Mouse (Mus musculus) liver, embryonic 14.5 days (tissue): ENCODE results near the gene Slc25a25. TPM values are rescaled to one million over a fixed set of nuclear protein-coding genes. Genes with fewer than 3 reads are reported as not detected.

Experiments used
- ATAC-seq: fragments of 200-750 bp; cut with Nextera tagmentation; 2 replicates; pipeline ENCODE4 v1.8.0; 2017; ENCODE audit warnings: moderate number of reproducible peaks, mild to moderate bottlenecking, moderate library complexity; ENCODE audit not compliant: insufficient read depth
- DNase-seq, 3 experiments: peaks; one replicate each; pipeline ENCODE4 v3.0.0-alpha.2; 2012 to 2013; ENCODE audit warnings: low read depth in 3 of 3, low spot score in 3 of 3
- H3K27ac ChIP-seq: fragments of 300-500 bp; sonication (generic); 2 replicates; pipeline ENCODE4 v1.5.1; 2014; ENCODE audit warnings: moderate library complexity, mild to moderate bottlenecking, control low read depth, inconsistent platforms
- H3K27me3 ChIP-seq: fragments of 300-500 bp; sonication (generic); 2 replicates; pipeline ENCODE4 v1.6.1; 2014; ENCODE audit warnings: mild to moderate bottlenecking, low read length, moderate library complexity; ENCODE audit not compliant: control insufficient read depth, insufficient read depth
- H3K36me3 ChIP-seq: fragments of 300-500 bp; sonication (generic); replicated peaks from 2 replicates; pipeline ENCODE4 v1.6.1; 2014; ENCODE audit warnings: low read depth; ENCODE audit not compliant: control insufficient read depth, insufficient read depth
- H3K4me1 ChIP-seq, 2 experiments: fragments of 200-500 bp in 1 of 2; fragments of 300-500 bp in 1 of 2; sonication (generic) in 1 of 2; replicated peaks; 2 replicates each; pipeline ENCODE4 v1.6.1; 2012 to 2014; ENCODE audit warnings: antibody characterized with exemption in 1 of 2, inconsistent platforms in 1 of 2, low read length in 1 of 2; ENCODE audit not compliant: control insufficient read depth in 2 of 2, insufficient read depth in 2 of 2
- H3K4me2 ChIP-seq: fragments of 300-500 bp; sonication (generic); 2 replicates; pipeline ENCODE4 v1.6.1; 2014; ENCODE audit warnings: low read depth, mild to moderate bottlenecking, control low read depth, moderate library complexity
- H3K4me3 ChIP-seq, 2 experiments: fragments of 200-500 bp in 1 of 2; fragments of 300-500 bp in 1 of 2; sonication (generic) in 1 of 2; 2 replicates each; pipeline ENCODE4 v1.5.1; 2012 to 2014; ENCODE audit warnings: low read depth in 2 of 2, low read length in 2 of 2, mild to moderate bottlenecking in 2 of 2, control low read depth in 1 of 2, inconsistent platforms in 1 of 2, moderate library complexity in 1 of 2; ENCODE audit not compliant: insufficient read depth in 1 of 2
- H3K9ac ChIP-seq: fragments of 300-500 bp; sonication (generic); replicated peaks from 2 replicates; pipeline ENCODE4 v1.6.1; 2014; ENCODE audit warnings: mild to moderate bottlenecking, control low read depth, moderate library complexity
- H3K9me3 ChIP-seq: fragments of 300-500 bp; sonication (generic); 2 replicates; pipeline ENCODE4 v1.6.1; 2016; ENCODE audit warnings: low read length, mixed read lengths; ENCODE audit not compliant: control insufficient read depth
- CTCF ChIP-seq: IDR thresholded peaks from 2 replicates; pipeline ENCODE4 v1.5.1; 2016; ENCODE audit warnings: antibody characterized with exemption, low read depth, control low read depth
- EP300 ChIP-seq: IDR thresholded peaks from 2 replicates; pipeline ENCODE4 v1.6.1; 2016; ENCODE audit warnings: antibody characterized with exemption, low read depth
- WGBS: fragments of 180-500 bp; shearing (Covaris S2); extraction: QIAGEN DNeasy Blood & Tissue Kit; methylation state at CpG from one replicate; pipeline ENCODE4 v1.1.7; 2014; ENCODE audit not compliant: insufficient replicate concordance; 5-methylcytosine and 5-hydroxymethylcytosine counted together
- polyA plus RNA-seq, 2 experiments: library from polyadenylated mRNA; depleted of rRNA in 1 of 2; stranded (reverse) in 1 of 2; unstranded in 1 of 2; fragments of >200 nt; fragmentation: Nextera tagmentation in 1 of 2; extraction: Ambion mirVana in 1 of 2; gene quantifications; 2 replicates each; pipeline versions ENCODE4 v1.2.1 to v1.2.3; 2012 to 2014

The Slc25a25 gene
- polyA plus RNA-seq, 2 experiments, result 5.5 to 6.0 TPM

GRCm38 (mm10) chr2:32415801-32416200, 35.4 kb downstream of the Slc25a25 start:
- Histone ChIP-seq H3K4me3 (no peak overlapping the region), H3K27me3 (no peaks in the 10 kb centered on the region), H3K4me2 (no peak overlapping the region), H3K9ac (no peak overlapping the region), H3K36me3 (peaks cover 19% of the 10 kb centered on the region), H3K9me3 (no peaks in the 10 kb centered on the region), H3K27ac (no peak overlapping the region), H3K4me1 (peaks cover 0 to 6% of the 10 kb centered on the region in 2 experiments; a peak in 1 of 4 replicates)
- 85% methylated on average over 12 of the region's 12 CpGs for WGBS
- ATAC-seq (no peak), DNase-seq (no peak)
- no peak for TF ChIP-seq CTCF

- H3K9me3 ChIP-seq, result no peaks in the 10 kb centered on the region
- H3K4me3 ChIP-seq, result no peak overlapping the region
- no peak overlapping the region for H3K9ac ChIP-seq
- peaks cover 19% of the 10 kb centered on the region for H3K36me3 ChIP-seq
- DNase-seq, result no peak
- 51% methylated on average over 5 of the region's 5 CpGs for WGBS
- TF ChIP-seq EP300, result no peak
- no peak for TF ChIP-seq CTCF
- peaks cover 0 to 6% of the 10 kb centered on the region in 2 experiments; a peak in 1 of 4 replicates for H3K4me1 ChIP-seq
- no peak overlapping the region for H3K27ac ChIP-seq
- no peak for ATAC-seq
- H3K4me2 ChIP-seq, result no peak overlapping the region
- no peaks in the 10 kb centered on the region for H3K27me3 ChIP-seq
Measured at GRCm38 (mm10) chr2:32413936-32414335, 37.3 kb downstream of the Slc25a25 start.

DNA sequence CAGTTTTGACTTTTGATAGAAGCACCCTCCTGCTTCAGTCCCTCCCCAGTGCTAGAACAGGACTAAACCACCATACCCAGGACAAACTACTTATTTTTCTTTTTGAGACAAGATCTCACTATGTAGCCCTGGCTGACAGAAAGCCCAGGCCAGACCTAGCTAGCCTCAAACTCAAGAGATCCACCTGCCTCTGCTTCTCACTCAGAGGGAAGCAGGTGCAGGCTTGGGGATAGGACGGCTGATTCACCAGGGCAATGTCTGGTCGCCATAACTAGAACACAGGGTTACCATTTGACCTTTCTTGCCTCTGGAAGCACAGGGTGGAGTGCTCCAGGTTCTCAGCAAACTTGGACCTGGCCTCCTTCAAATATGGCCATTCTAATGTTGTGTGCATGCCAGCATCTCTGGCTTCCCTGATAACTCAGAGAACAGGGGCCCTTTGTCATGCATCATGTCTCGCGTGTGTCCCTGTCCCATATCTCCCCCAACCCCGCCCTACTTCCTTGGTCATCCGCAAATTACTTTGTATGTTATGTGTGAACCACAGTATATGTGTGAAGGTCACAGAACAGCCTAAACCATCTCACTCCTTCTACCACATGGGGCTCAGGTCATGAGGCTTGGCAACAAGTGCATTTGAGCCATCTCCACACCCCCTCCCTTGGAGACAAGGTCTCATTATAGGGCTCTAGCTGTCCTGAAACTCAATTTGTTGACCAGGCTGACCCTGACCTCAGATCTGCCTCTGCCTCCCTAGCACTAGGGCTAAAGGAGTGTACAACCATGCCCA, 38.3 kb downstream of the Slc25a25 start:
- no peak for DNase-seq
- 58% methylated on average over 6 of the region's 6 CpGs for WGBS
- no peak for TF ChIP-seq CTCF
- no peak for TF ChIP-seq EP300
- H3K4me3 ChIP-seq, result no peak overlapping the region
- H3K36me3 ChIP-seq, result peaks cover 14% of the 10 kb centered on the region
- no peak overlapping the region for H3K27ac ChIP-seq
- no peak for ATAC-seq
- 0 out of 4 replicates have a peak, but pooled peaks cover 0 to 4% of the 10 kb centered on the region in 2 experiments for H3K4me1 ChIP-seq
- no peaks in the 10 kb centered on the region for H3K27me3 ChIP-seq
- no peak overlapping the region for H3K4me2 ChIP-seq
- no peaks in the 10 kb centered on the region for H3K9me3 ChIP-seq
- no peak overlapping the region for H3K9ac ChIP-seq

DNA sequence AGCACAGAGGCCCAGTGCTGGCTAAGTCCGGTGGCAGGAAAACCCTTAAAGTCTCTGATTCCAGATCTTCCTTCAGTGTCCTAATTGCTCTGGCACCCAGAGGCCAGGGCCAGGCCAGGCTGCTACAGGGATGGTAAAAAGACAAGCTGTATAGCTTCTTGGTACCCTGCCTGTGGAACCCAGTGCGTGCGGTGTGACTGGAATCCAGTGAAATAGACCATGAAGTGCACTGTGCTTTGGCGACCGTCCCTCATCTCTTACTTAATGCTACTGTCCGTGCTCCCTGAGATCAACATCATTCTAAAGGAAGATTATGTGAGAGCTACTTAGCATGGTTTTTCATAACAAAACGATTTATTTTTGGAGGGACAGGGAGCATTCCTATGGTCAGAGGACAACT, 39.8 kb downstream of the Slc25a25 start:
- no peak overlapping the region for H3K9ac ChIP-seq
- ATAC-seq, result no peak
- no peaks in the 10 kb centered on the region for H3K9me3 ChIP-seq
- no peaks in the 10 kb centered on the region for H3K27me3 ChIP-seq
- no peak overlapping the region for H3K27ac ChIP-seq
- H3K4me3 ChIP-seq, result no peak overlapping the region
- no peak overlapping the region for H3K4me2 ChIP-seq
- 0 out of 4 replicates have a peak, but pooled peaks cover 0 to 4% of the 10 kb centered on the region in 2 experiments for H3K4me1 ChIP-seq
- 73% methylated on average over 7 of the region's 7 CpGs for WGBS
- peaks cover 6% of the 10 kb centered on the region for H3K36me3 ChIP-seq
- DNase-seq, result no peak
- TF ChIP-seq CTCF, result no peak
